Comparison of ENCODE assay signal across 28 mouse cellular contexts in the genomic region with DNA sequence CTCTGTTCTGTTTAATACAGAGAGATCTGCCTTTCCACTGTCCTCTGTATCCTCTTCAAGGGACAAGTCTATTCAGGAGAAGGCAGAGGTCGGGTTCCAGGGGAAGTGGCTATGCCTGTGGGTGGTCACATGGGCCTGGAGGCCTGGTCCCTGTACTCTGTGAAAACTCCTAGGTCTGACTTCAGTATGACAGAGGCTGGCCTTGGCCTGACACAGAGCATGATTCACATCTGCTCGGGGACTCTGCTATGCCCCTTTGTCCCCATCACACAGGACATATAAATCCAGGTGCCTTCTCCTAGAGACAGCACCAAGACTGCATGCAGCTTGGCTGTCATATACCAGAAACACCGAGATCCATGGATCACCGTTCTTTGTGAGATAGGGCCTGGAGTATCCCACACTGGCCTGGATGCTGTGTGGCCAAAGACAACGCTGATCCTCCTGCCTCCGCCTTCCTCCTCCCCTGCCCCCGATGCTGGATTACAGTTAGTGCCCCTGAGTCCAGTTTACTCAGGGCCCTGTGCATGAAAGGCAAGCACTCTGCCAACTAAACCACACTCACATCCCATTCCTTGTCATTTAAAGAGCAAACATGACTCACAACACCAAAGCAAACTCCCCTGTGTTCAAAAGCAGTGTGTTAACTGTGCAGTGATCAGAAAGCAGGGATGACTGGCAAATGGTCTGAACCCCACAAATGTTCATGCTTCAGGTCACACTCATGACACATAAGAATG. TPM values are rescaled to one million over a fixed set of nuclear protein-coding genes. Genes with fewer than 3 reads are reported as not detected.
DNase-seq lines count a peak whose midpoint lies in the region; ATAC-seq and TF ChIP-seq lines count a peak whose summit lies in the region.
"Had no signal": no experiment of that assay in that cellular context is flagged by ENCODE, and none has a peak within 500 bp of the region (broad histone marks: within the 10 kb centered on the region; RNA-seq: fewer than 3 reads in every experiment).

No protein-coding gene starts in this region.

- no peaks in the 10 kb centered on the region for H3K9me3 ChIP-seq in forebrain, embryonic 10.5 days
- H3K9me3 ChIP-seq in forebrain, embryonic 16.5 days (ENCODE audit: control insufficient read depth, low read length), result no peaks in the 10 kb centered on the region
- no peaks in the 10 kb centered on the region for H3K9me3 ChIP-seq in liver, embryonic 16.5 days (replicated peaks; ENCODE audit: control insufficient read depth, low read length)
- no peaks in the 10 kb centered on the region for H3K9me3 ChIP-seq in liver, embryonic 11.5 days (ENCODE audit: control insufficient read depth, low read length)
- no peaks in the 10 kb centered on the region for H3K9me3 ChIP-seq in stomach, postnatal 0 days (ENCODE audit: control insufficient read depth, low read length)
- H3K9me3 ChIP-seq in intestine, embryonic 16.5 days (ENCODE audit: control insufficient read depth, low read length), result no peaks in the 10 kb centered on the region
- H3K9me3 ChIP-seq: heart, embryonic 12.5 days; hindbrain, embryonic 13.5 days; limb, embryonic 13.5 days; lung, embryonic 15.5 days; megakaryocyte, embryonic 14.5 days; neural tube, embryonic 12.5 days had no signal

- ATAC-seq in forebrain, embryonic 16.5 days, result no peak
- 0 out of 2 replicates have a peak, but pooled peaks have one; percentile 9 for ATAC-seq in liver, embryonic 16.5 days (ENCODE audit: low read depth)
- ATAC-seq in liver, embryonic 11.5 days (replicated peaks; ENCODE audit: low FRiP score), result no peak
- peak; percentile 38 for ATAC-seq in stomach, postnatal 0 days (ENCODE audit: low FRiP score, low TSS enrichment)
- ATAC-seq in intestine, embryonic 16.5 days, result no peak
- ATAC-seq: activated CD4-positive, CD25-positive, alpha-beta regulatory T cell, adult 4 months; inflammation-experienced regulatory T-cells, adult 6 months had no signal

- H3K27me3 ChIP-seq in forebrain, embryonic 10.5 days (ENCODE audit: poor library complexity, severe bottlenecking), result no peaks in the 10 kb centered on the region
- no peaks in the 10 kb centered on the region for H3K27me3 ChIP-seq in forebrain, embryonic 16.5 days (replicated peaks; ENCODE audit: control insufficient read depth, insufficient read depth, low read length)
- no peaks in the 10 kb centered on the region for H3K27me3 ChIP-seq in liver, embryonic 16.5 days (ENCODE audit: control insufficient read depth, insufficient read depth, low read depth, low read length)
- H3K27me3 ChIP-seq in liver, embryonic 11.5 days (replicated peaks; ENCODE audit: control insufficient read depth, insufficient read depth, low read length), result no peaks in the 10 kb centered on the region
- H3K27me3 ChIP-seq in stomach, postnatal 0 days (ENCODE audit: control insufficient read depth, insufficient read depth, low read length), result no peaks in the 10 kb centered on the region
- H3K27me3 ChIP-seq in intestine, embryonic 16.5 days (replicated peaks; ENCODE audit: control insufficient read depth, insufficient read depth, low read length), result no peaks in the 10 kb centered on the region
- H3K27me3 ChIP-seq: heart, embryonic 12.5 days; hindbrain, embryonic 13.5 days; limb, embryonic 13.5 days; lung, embryonic 15.5 days; neural tube, embryonic 12.5 days had no signal

- TF ChIP-seq EP300 in stomach, postnatal 0 days (optimal IDR thresholded peaks at IDR 0.05), result no peak

- peaks cover 24% of the 10 kb centered on the region for H3K4me1 ChIP-seq in forebrain, embryonic 10.5 days
- peaks cover 9% of the 10 kb centered on the region for H3K4me1 ChIP-seq in forebrain, embryonic 16.5 days (replicated peaks; ENCODE audit: control insufficient read depth, insufficient read depth, low read length)
- H3K4me1 ChIP-seq in liver, embryonic 16.5 days (ENCODE audit: control insufficient read depth, low read depth, low read length), result no peaks in the 10 kb centered on the region; the same call in 1 of the 2 replicates
- no peaks in the 10 kb centered on the region; the same call in 1 of the 2 replicates for H3K4me1 ChIP-seq in liver, embryonic 11.5 days (replicated peaks; ENCODE audit: control insufficient read depth, insufficient read depth, low read length)
- no peaks in the 10 kb centered on the region for H3K4me1 ChIP-seq in stomach, postnatal 0 days (replicated peaks; ENCODE audit: control insufficient read depth, insufficient read depth)
- peaks cover 7% of the 10 kb centered on the region; the same call in 1 of the 2 replicates for H3K4me1 ChIP-seq in intestine, embryonic 16.5 days (ENCODE audit: control insufficient read depth, insufficient read depth, low read length)

- 0 out of 2 replicates have a peak overlapping the region, but pooled peaks have one; percentile 48 for H3K27ac ChIP-seq in forebrain, embryonic 10.5 days
- no peak overlapping the region for H3K27ac ChIP-seq in forebrain, embryonic 16.5 days (ENCODE audit: low read length)
- H3K27ac ChIP-seq in liver, embryonic 16.5 days (ENCODE audit: low read length), result no peak overlapping the region
- H3K27ac ChIP-seq in liver, embryonic 11.5 days (ENCODE audit: low read depth, low read length), result no peak overlapping the region
- no peak overlapping the region for H3K27ac ChIP-seq in stomach, postnatal 0 days (replicated peaks)
- no peak overlapping the region for H3K27ac ChIP-seq in intestine, embryonic 16.5 days (ENCODE audit: low read length)
- H3K27ac ChIP-seq: hindbrain, embryonic 13.5 days; liver, embryonic 14.5 days; lung, embryonic 15.5 days; neural tube, embryonic 12.5 days had no signal

- 82% methylated on average over 7 of the region's 7 CpGs for WGBS in forebrain, embryonic 10.5 days
- WGBS in forebrain, embryonic 16.5 days, result 89% methylated on average over 7 of the region's 7 CpGs
- WGBS in liver, embryonic 16.5 days (ENCODE audit: insufficient replicate concordance), result 65% methylated on average over 7 of the region's 7 CpGs
- 77% methylated on average over 7 of the region's 7 CpGs for WGBS in liver, embryonic 11.5 days
- 60% methylated on average over 7 of the region's 7 CpGs for WGBS in stomach, postnatal 0 days
- 66% methylated on average over 7 of the region's 7 CpGs for WGBS in intestine, embryonic 16.5 days

- peaks cover 94% of the 10 kb centered on the region for H3K36me3 ChIP-seq in forebrain, embryonic 10.5 days (replicated peaks)
- H3K36me3 ChIP-seq in forebrain, embryonic 16.5 days (ENCODE audit: control insufficient read depth, insufficient read depth), result no peaks in the 10 kb centered on the region; the same call in 1 of the 2 replicates
- H3K36me3 ChIP-seq in liver, embryonic 16.5 days (ENCODE audit: control insufficient read depth, insufficient read depth), result no peaks in the 10 kb centered on the region
- peaks cover 11% of the 10 kb centered on the region for H3K36me3 ChIP-seq in liver, embryonic 11.5 days (ENCODE audit: control insufficient read depth, insufficient read depth, low read length)
- H3K36me3 ChIP-seq in stomach, postnatal 0 days (ENCODE audit: control insufficient read depth, insufficient read depth, low read length), result no peaks in the 10 kb centered on the region; the same call in 1 of the 2 replicates
- peaks cover 3% of the 10 kb centered on the region; the same call in 1 of the 2 replicates for H3K36me3 ChIP-seq in intestine, embryonic 16.5 days (ENCODE audit: control insufficient read depth, insufficient read depth, low read length)

- no peak for DNase-seq in forebrain, embryonic 10.5 days (ENCODE audit: extremely low spot score, low spot score)
- no peak for DNase-seq in liver, embryonic 11.5 days (ENCODE audit: low spot score)
- peak; percentile 42 for DNase-seq in adrenal gland, postnatal 10 days
- peak; percentile 39 for DNase-seq in stomach, postnatal 0 days (ENCODE audit: low spot score)
- no peak for DNase-seq in cerebellum, postnatal 4 days (ENCODE audit: low spot score in 2 of 2)
- DNase-seq: cerebellum, adult 2 months; cerebellum, postnatal 36 days; gastrocnemius, postnatal 10 days; heart, postnatal 10 days; kidney, postnatal 25 days; layer of hippocampus, postnatal 36 days; lung, postnatal 36 days; midbrain, embryonic 14.5 days; right cerebral cortex, postnatal 14 days; thymus, postnatal 25 days had no signal

- no peak overlapping the region for H3K9ac ChIP-seq in forebrain, embryonic 16.5 days (replicated peaks; ENCODE audit: low read depth, low read length)
- H3K9ac ChIP-seq in liver, embryonic 16.5 days (ENCODE audit: low read depth, low read length), result no peak overlapping the region
- no peak overlapping the region for H3K9ac ChIP-seq in liver, embryonic 11.5 days (ENCODE audit: low read depth, low read length)
- H3K9ac ChIP-seq in stomach, postnatal 0 days (ENCODE audit: low read length), result no peak overlapping the region
- H3K9ac ChIP-seq in intestine, embryonic 16.5 days (ENCODE audit: low read depth, low read length), result no peak overlapping the region
- H3K9ac ChIP-seq: heart, embryonic 12.5 days; hindbrain, embryonic 13.5 days; limb, embryonic 13.5 days; liver, embryonic 14.5 days; lung, embryonic 15.5 days; neural tube, embryonic 12.5 days had no signal

- TF ChIP-seq CTCF in stomach, postnatal 0 days (IDR thresholded peaks at IDR 0.05; ENCODE audit: low read depth), result no peak

- no peak overlapping the region for H3K4me2 ChIP-seq in forebrain, embryonic 16.5 days (ENCODE audit: low read length)
- H3K4me2 ChIP-seq in liver, embryonic 16.5 days (ENCODE audit: low read depth, low read length), result no peak overlapping the region
- no peak overlapping the region for H3K4me2 ChIP-seq in liver, embryonic 11.5 days
- H3K4me2 ChIP-seq in stomach, postnatal 0 days (replicated peaks; ENCODE audit: low read depth), result no peak overlapping the region
- H3K4me2 ChIP-seq in intestine, embryonic 16.5 days (ENCODE audit: low read depth, low read length), result no peak overlapping the region
- H3K4me2 ChIP-seq: heart, embryonic 12.5 days; hindbrain, embryonic 13.5 days; limb, embryonic 13.5 days; lung, embryonic 15.5 days; neural tube, embryonic 12.5 days had no signal

- H3K4me3 ChIP-seq in forebrain, embryonic 10.5 days, result no peak overlapping the region
- no peak overlapping the region for H3K4me3 ChIP-seq in forebrain, embryonic 16.5 days (replicated peaks; ENCODE audit: low read length)
- no peak overlapping the region for H3K4me3 ChIP-seq in liver, embryonic 16.5 days (ENCODE audit: low read depth, low read length)
- no peak overlapping the region for H3K4me3 ChIP-seq in liver, embryonic 11.5 days (ENCODE audit: low read depth, low read length)
- no peak overlapping the region for H3K4me3 ChIP-seq in stomach, postnatal 0 days (ENCODE audit: low read depth, low read length)
- H3K4me3 ChIP-seq in intestine, embryonic 16.5 days (ENCODE audit: low read length), result no peak overlapping the region
- H3K4me3 ChIP-seq: heart, embryonic 12.5 days; hindbrain, embryonic 13.5 days; limb, embryonic 13.5 days; lung, embryonic 15.5 days; megakaryocyte, embryonic 14.5 days; neural tube, embryonic 12.5 days had no signal

RNA-seq across cellular contexts. Expression of a gene that starts 39.0 kb away (rescaled TPM):
- polyA plus RNA-seq in forebrain, embryonic 10.5 days (2016; fragmentation: Nextera tagmentation; extraction: Ambion mirVana), result 1.8 TPM in 2 replicates
- 4.1 and 5.8 TPM in 2 replicates for polyA plus RNA-seq in forebrain, embryonic 16.5 days (2015; fragmentation: Nextera tagmentation; extraction: Ambion mirVana)
- 67.6 and 78.4 TPM in 2 replicates for polyA plus RNA-seq in liver, embryonic 16.5 days (2015; fragmentation: Nextera tagmentation; extraction: Ambion mirVana)
- 38.0 and 40.6 TPM in 2 replicates for polyA plus RNA-seq in liver, embryonic 11.5 days (2014; fragmentation: Nextera tagmentation; extraction: Ambion mirVana)
- total RNA-seq in adrenal gland, postnatal 10 days (2021), result 10 to 100 TPM; 46.6 to 79.0 TPM
- polyA plus RNA-seq in stomach, postnatal 0 days (2015; fragmentation: Nextera tagmentation; extraction: Ambion mirVana), result 7.2 and 8.9 TPM in 2 replicates
- 9.5 and 10.1 TPM in 2 replicates for polyA plus RNA-seq in intestine, embryonic 16.5 days (2015; fragmentation: Nextera tagmentation; extraction: Ambion mirVana)
- total RNA-seq: granulocyte monocyte progenitor cell, adult 5-6 weeks had no signal

Comparison
In these comparisons a context has a peak if more than half of its experiments do, and no peak if none do; other contexts are left out.
1. ATAC-seq: peak in liver, embryonic 16.5 days (single experiment) and stomach, postnatal 0 days (single experiment); none in forebrain, embryonic 16.5 days (single experiment), liver, embryonic 11.5 days (single experiment) and intestine, embryonic 16.5 days (single experiment).
2. DNase-seq: peak in adrenal gland, postnatal 10 days (single experiment) and stomach, postnatal 0 days (single experiment); none in forebrain, embryonic 10.5 days (single experiment), liver, embryonic 11.5 days (single experiment) and cerebellum, postnatal 4 days (0 of 2).